Comparison of ENCODE assay signal across 14 mouse cellular contexts in genomic region chr19:57297447-57297846, GRCm38 (mm10).
"Had no signal": no experiment of that assay in that cellular context is flagged by ENCODE, and none has a peak within 500 bp of the region (broad histone marks: within the 10 kb centered on the region; RNA-seq: fewer than 3 reads in every experiment).

No protein-coding gene starts in this region.

- DNase-seq: layer of hippocampus, adult 9-11 months; left cerebral cortex, postnatal 4 days; thymus, adult 18-20 months; thymus, postnatal 14 days had no signal

- H3K4me1 ChIP-seq: midbrain, embryonic 12.5 days; midbrain, embryonic 15.5 days; neural tube, embryonic 12.5 days; neural tube, embryonic 15.5 days had no signal

- H3K4me3 ChIP-seq: layer of hippocampus, adult 2 months; limb, embryonic 12.5 days; limb, embryonic 15.5 days; midbrain, embryonic 12.5 days; midbrain, embryonic 15.5 days; neural tube, embryonic 12.5 days; neural tube, embryonic 15.5 days had no signal

- H3K27me3 ChIP-seq: limb, embryonic 12.5 days; limb, embryonic 15.5 days; midbrain, embryonic 12.5 days; midbrain, embryonic 15.5 days; neural tube, embryonic 12.5 days; neural tube, embryonic 15.5 days had no signal

- H3K27ac ChIP-seq: kidney, postnatal 0 days; limb, embryonic 12.5 days; limb, embryonic 15.5 days; liver, embryonic 14.5 days; macrophage; midbrain, embryonic 12.5 days; midbrain, embryonic 15.5 days; neural tube, embryonic 12.5 days; neural tube, embryonic 15.5 days had no signal
